Mouse (Mus musculus): Measurements from ENCODE around the gene Dhx8. TPM values are rescaled to one million over a fixed set of nuclear protein-coding genes. Genes with fewer than 3 reads are reported as not detected.

Gene Dhx8
- polyA plus RNA-seq, 1 experiment, result 19.1 TPM

DNA sequence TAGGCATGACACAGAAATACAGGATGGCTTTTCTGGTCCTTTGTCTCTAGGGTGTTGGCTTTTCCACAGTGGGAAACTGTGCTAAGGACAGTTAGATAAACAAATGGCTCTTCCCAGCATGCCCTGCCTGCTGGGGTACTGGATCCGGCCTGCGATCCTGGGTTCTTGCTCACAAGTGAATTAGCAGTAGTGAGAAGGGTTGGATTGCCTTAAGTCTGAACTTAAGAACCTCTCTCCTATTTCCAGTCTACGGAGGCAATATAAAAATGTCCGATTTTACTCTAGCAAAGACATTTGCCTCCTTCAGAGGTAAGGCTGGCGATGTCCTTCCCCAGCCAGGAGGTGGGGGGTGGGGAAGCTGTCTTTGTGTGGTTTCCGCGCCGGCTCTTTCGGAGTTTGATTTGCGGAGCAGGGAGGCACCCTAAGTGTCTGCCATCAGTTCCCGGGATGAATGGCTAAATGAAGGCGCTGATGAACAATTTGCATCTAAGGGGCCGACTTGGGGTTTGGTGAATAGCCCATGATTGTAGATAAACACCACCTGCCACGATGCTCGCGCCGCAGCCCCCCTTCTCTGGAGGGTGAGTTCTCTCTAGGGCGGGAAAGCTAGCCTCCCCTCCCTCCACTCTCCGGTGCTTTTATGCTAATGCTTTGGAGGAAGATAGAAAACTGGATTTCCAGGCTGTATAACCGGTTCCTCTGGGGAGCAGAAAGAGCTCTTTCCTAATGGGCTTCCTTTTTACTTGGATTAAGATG lies 36.6 kb upstream of the Dhx8 start:
- Histone ChIP-seq H3ac (ENCODE audit: control insufficient read depth, insufficient read length) (no peak overlapping the region), H3K36me3 (ENCODE audit: control insufficient read depth, insufficient read depth) (no peaks in the 10 kb centered on the region), H3K4me2 (ENCODE audit: low read depth) (no peak overlapping the region), H3K4me3 (no peak overlapping the region), H3K27me3 (ENCODE audit: control insufficient read depth, insufficient read depth, insufficient read length) (no peaks in the 10 kb centered on the region), H3K79me2 (ENCODE audit: control insufficient read depth, insufficient read depth) (no peaks in the 10 kb centered on the region)
- TF ChIP-seq CEBPB (IDR thresholded peaks at IDR 0.05; ENCODE audit: insufficient read depth, poor library complexity, severe bottlenecking), result no peak
- TF ChIP-seq MYOD1 (IDR thresholded peaks at IDR 0.05; ENCODE audit: control insufficient read depth in 1 of 3, insufficient read length in 2 of 3, low read depth in 2 of 3), result no peak
- TF ChIP-seq SRF (IDR thresholded peaks at IDR 0.05; ENCODE audit: control insufficient read depth, insufficient read length, low read depth), result no peak
- no peak for TF ChIP-seq REST (IDR thresholded peaks at IDR 0.05; ENCODE audit: insufficient read depth, insufficient read length)

DNA sequence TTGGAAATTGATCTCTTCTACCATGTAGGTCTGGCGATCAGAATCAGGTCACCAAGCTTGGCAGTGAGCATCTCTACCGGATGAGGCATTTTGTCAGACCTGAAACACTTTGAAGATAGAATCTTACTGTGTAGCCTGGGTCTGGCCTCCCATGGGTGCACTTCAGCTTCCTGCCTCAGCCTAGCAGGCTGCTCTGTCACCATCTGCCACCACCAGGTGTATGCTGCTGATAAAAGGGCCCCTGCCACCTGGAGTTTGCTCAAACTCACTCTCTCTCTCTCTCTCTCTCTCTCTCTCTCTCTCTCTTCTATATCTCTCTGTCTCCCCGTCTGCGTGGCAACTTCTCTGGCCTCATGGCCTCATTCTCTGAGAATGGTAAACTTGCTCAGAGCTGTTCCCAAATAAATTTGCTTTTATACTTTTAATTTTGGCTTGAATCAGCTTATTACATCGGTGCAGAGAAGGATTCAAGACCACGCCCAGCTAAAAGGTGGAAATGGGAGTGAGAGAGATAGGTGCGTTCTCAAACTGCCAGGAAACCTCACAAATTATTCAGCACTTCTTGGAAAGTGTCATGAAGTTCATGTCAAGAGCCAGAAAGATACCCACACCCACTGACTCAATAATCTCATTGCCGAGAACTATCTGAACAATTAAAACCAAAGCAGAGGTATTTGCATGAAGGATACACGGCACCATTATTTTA lies 35.4 kb upstream of the Dhx8 start:
- H3K79me2 ChIP-seq (ENCODE audit: control insufficient read depth, insufficient read depth), result no peaks in the 10 kb centered on the region
- no peak overlapping the region for H3K4me3 ChIP-seq
- TF ChIP-seq POLR2AphosphoS2 (IDR thresholded peaks at IDR 0.05; ENCODE audit: insufficient read length, low read depth), result no peak
- no peak for TF ChIP-seq TCF12 (IDR thresholded peaks at IDR 0.05; ENCODE audit: insufficient read depth, poor library complexity, severe bottlenecking)
- no peak for TF ChIP-seq SRF (IDR thresholded peaks at IDR 0.05; ENCODE audit: control insufficient read depth, insufficient read length, low read depth)
- TF ChIP-seq REST (IDR thresholded peaks at IDR 0.05; ENCODE audit: insufficient read depth, insufficient read length), result no peak
- no peak for TF ChIP-seq MYOD1 (IDR thresholded peaks at IDR 0.05; ENCODE audit: control insufficient read depth in 1 of 3, insufficient read length in 2 of 3, low read depth in 2 of 3)
- no peak for TF ChIP-seq E2F4 (IDR thresholded peaks at IDR 0.05; ENCODE audit: insufficient read depth)
- no peak for TF ChIP-seq MAX (IDR thresholded peaks at IDR 0.05; ENCODE audit: low read depth)
- TF ChIP-seq CEBPB (IDR thresholded peaks at IDR 0.05; ENCODE audit: insufficient read depth, poor library complexity, severe bottlenecking), result no peak
- no peak for TF ChIP-seq TCF3 (IDR thresholded peaks at IDR 0.05; ENCODE audit: insufficient read length, low read depth)
- no peak for TF ChIP-seq USF1 (IDR thresholded peaks at IDR 0.05; ENCODE audit: low read depth)
- TF ChIP-seq MYOG (IDR thresholded peaks at IDR 0.05; ENCODE audit: control insufficient read depth in 1 of 3, insufficient read depth in 1 of 3, insufficient read length in 2 of 3, low read depth in 2 of 3), result no peak
- TF ChIP-seq POLR2A (IDR thresholded peaks at IDR 0.05; ENCODE audit: insufficient read length, low read depth), result no peak
- H3K4me2 ChIP-seq (ENCODE audit: low read depth), result no peak overlapping the region
- H3ac ChIP-seq (ENCODE audit: control insufficient read depth, insufficient read length), result no peak overlapping the region
- no peaks in the 10 kb centered on the region for H3K36me3 ChIP-seq (ENCODE audit: control insufficient read depth, insufficient read depth)
- no peaks in the 10 kb centered on the region for H3K27me3 ChIP-seq (ENCODE audit: control insufficient read depth, insufficient read depth, insufficient read length)

DNA sequence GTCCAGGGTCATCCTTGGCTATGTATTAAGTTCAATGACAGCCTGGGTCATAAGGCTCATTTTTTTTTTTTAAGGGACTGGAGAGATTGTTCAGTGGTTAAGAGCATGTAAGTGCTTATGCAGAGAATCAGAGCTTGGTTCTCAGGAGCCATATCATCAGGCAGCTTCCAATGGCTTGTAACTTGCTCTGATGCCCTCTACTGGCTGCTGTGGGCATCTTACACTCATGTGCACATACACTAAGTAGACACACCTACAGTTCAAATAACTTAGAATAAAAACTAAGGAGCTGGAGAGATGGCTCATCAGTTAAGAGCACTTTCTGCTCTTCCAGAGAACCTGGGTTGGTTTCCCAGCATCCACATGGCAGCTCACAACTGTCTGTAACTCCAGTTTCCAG lies 34.6 kb upstream of the Dhx8 start:
- H3K79me2 ChIP-seq (ENCODE audit: control insufficient read depth, insufficient read depth), result no peaks in the 10 kb centered on the region
- H3K36me3 ChIP-seq (ENCODE audit: control insufficient read depth, insufficient read depth), result no peaks in the 10 kb centered on the region
- H3K27me3 ChIP-seq (ENCODE audit: control insufficient read depth, insufficient read depth, insufficient read length), result no peaks in the 10 kb centered on the region
- no peak overlapping the region for H3ac ChIP-seq (ENCODE audit: control insufficient read depth, insufficient read length)
- no peak overlapping the region for H3K4me3 ChIP-seq
- no peak overlapping the region for H3K4me2 ChIP-seq (ENCODE audit: low read depth)
- TF ChIP-seq CEBPB (IDR thresholded peaks at IDR 0.05; ENCODE audit: insufficient read depth, poor library complexity, severe bottlenecking) (no peak), POLR2AphosphoS2 (IDR thresholded peaks at IDR 0.05; ENCODE audit: insufficient read length, low read depth) (no peak), E2F4 (IDR thresholded peaks at IDR 0.05; ENCODE audit: insufficient read depth) (no peak), SRF (IDR thresholded peaks at IDR 0.05; ENCODE audit: control insufficient read depth, insufficient read length, low read depth) (no peak), REST (IDR thresholded peaks at IDR 0.05; ENCODE audit: insufficient read depth, insufficient read length) (no peak), MYOG (IDR thresholded peaks at IDR 0.05; ENCODE audit: control insufficient read depth in 1 of 3, insufficient read depth in 1 of 3, insufficient read length in 2 of 3, low read depth in 2 of 3) (no peak), USF1 (IDR thresholded peaks at IDR 0.05; ENCODE audit: low read depth) (no peak), TCF12 (IDR thresholded peaks at IDR 0.05; ENCODE audit: insufficient read depth, poor library complexity, severe bottlenecking) (no peak), MAX (IDR thresholded peaks at IDR 0.05; ENCODE audit: low read depth) (no peak), TCF3 (IDR thresholded peaks at IDR 0.05; ENCODE audit: insufficient read length, low read depth) (no peak), MYOD1 (IDR thresholded peaks at IDR 0.05; ENCODE audit: control insufficient read depth in 1 of 3, insufficient read length in 2 of 3, low read depth in 2 of 3) (no peak), POLR2A (IDR thresholded peaks at IDR 0.05; ENCODE audit: insufficient read length, low read depth) (no peak)

DNA sequence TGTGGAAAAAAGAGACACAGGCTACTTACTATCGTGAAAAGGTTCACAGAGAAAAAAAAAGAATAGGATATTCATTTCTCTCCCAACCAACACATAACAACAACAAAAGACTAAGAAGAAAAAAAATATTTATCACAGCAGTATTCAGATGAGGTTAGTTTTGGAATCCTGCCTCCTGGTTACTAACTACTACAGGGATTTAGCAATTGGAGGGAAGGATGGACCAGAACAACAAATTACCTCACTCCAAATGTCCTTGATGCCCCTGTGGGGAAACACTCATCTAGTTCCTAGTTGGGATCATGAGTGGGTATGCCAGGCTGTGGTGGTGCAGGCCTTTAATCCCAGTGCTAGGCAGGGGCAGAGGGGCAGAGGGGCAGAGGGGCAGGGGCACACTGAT lies 33.2 kb upstream of the Dhx8 start:
- H3K4me3 ChIP-seq, result no peak overlapping the region
- H3K36me3 ChIP-seq (ENCODE audit: control insufficient read depth, insufficient read depth), result no peaks in the 10 kb centered on the region
- no peaks in the 10 kb centered on the region for H3K79me2 ChIP-seq (ENCODE audit: control insufficient read depth, insufficient read depth)
- no peak overlapping the region for H3K4me2 ChIP-seq (ENCODE audit: low read depth)
- TF ChIP-seq USF1 (IDR thresholded peaks at IDR 0.05; ENCODE audit: low read depth), result no peak
- no peak for TF ChIP-seq CEBPB (IDR thresholded peaks at IDR 0.05; ENCODE audit: insufficient read depth, poor library complexity, severe bottlenecking)
- no peak for TF ChIP-seq MYOD1 (IDR thresholded peaks at IDR 0.05; ENCODE audit: control insufficient read depth in 1 of 3, insufficient read length in 2 of 3, low read depth in 2 of 3)
- TF ChIP-seq MYOG (IDR thresholded peaks at IDR 0.05; ENCODE audit: control insufficient read depth in 1 of 3, insufficient read depth in 1 of 3, insufficient read length in 2 of 3, low read depth in 2 of 3), result no peak
- TF ChIP-seq REST (IDR thresholded peaks at IDR 0.05; ENCODE audit: insufficient read depth, insufficient read length), result no peak
- TF ChIP-seq TCF3 (IDR thresholded peaks at IDR 0.05; ENCODE audit: insufficient read length, low read depth), result no peak
- no peak for TF ChIP-seq E2F4 (IDR thresholded peaks at IDR 0.05; ENCODE audit: insufficient read depth)
- no peak for TF ChIP-seq SRF (IDR thresholded peaks at IDR 0.05; ENCODE audit: control insufficient read depth, insufficient read length, low read depth)
- TF ChIP-seq POLR2A (IDR thresholded peaks at IDR 0.05; ENCODE audit: insufficient read length, low read depth), result no peak
- TF ChIP-seq MAX (IDR thresholded peaks at IDR 0.05; ENCODE audit: low read depth), result no peak
- TF ChIP-seq TCF12 (IDR thresholded peaks at IDR 0.05; ENCODE audit: insufficient read depth, poor library complexity, severe bottlenecking), result no peak
- TF ChIP-seq POLR2AphosphoS2 (IDR thresholded peaks at IDR 0.05; ENCODE audit: insufficient read length, low read depth), result no peak
- H3ac ChIP-seq (ENCODE audit: control insufficient read depth, insufficient read length), result no peak overlapping the region
- no peaks in the 10 kb centered on the region for H3K27me3 ChIP-seq (ENCODE audit: control insufficient read depth, insufficient read depth, insufficient read length)

All from myocyte (in vitro differentiated cells).